Mouse (Mus musculus): Measurements from ENCODE around the gene 9930021J03Rik. TPM values are rescaled to one million over a fixed set of nuclear protein-coding genes. Genes with fewer than 3 reads are reported as not detected.

Gene 9930021J03Rik
- total and polyA plus RNA-seq, 3 experiments, result 5.7 to 12.9 (median 11.8) TPM

- intact Hi-C loops (cut with DNase I), result no loop called here
- TF ChIP-seq EP300 (IDR thresholded peaks at IDR 0.05; ENCODE audit: insufficient read depth, low read depth, low read length), result no peak
- no peak for TF ChIP-seq CTCF (IDR thresholded peaks at IDR 0.05)
- no peak for TF ChIP-seq POLR2A (IDR thresholded peaks at IDR 0.05; ENCODE audit: insufficient read depth, low read depth, low read length)
- no peaks in the 10 kb centered on the region for H3K4me1 ChIP-seq (ENCODE audit: control insufficient read depth, insufficient read depth, low read length)
- no peak for DNase-seq
- H3K27ac ChIP-seq, result no peak overlapping the region
- no peak overlapping the region for H3K9ac ChIP-seq (ENCODE audit: low read depth, low read length)
- no peaks in the 10 kb centered on the region for H3K36me3 ChIP-seq (ENCODE audit: control insufficient read depth, insufficient read depth, low read length)
- no peaks in the 10 kb centered on the region for H3K27me3 ChIP-seq (ENCODE audit: control insufficient read depth, insufficient read depth, low read length)
- no peak overlapping the region for H3K4me3 ChIP-seq
- 77% methylated on average over 1 of the region's 1 CpGs for WGBS
- H3K79me2 ChIP-seq (replicated peaks; ENCODE audit: control insufficient read depth, insufficient read depth, low read length), result no peaks in the 10 kb centered on the region
Measured at GRCm38 (mm10) chr19:29740661-29741060, 65.1 kb downstream of the 9930021J03Rik start.

- Histone ChIP-seq H3K36me3 (ENCODE audit: control insufficient read depth, insufficient read depth, low read length) (no peaks in the 10 kb centered on the region), H3K9ac (ENCODE audit: low read depth, low read length) (no peak overlapping the region), H3K4me1 (ENCODE audit: control insufficient read depth, insufficient read depth, low read length) (no peaks in the 10 kb centered on the region), H3K27ac (no peak overlapping the region), H3K79me2 (replicated peaks; ENCODE audit: control insufficient read depth, insufficient read depth, low read length) (no peaks in the 10 kb centered on the region), H3K27me3 (ENCODE audit: control insufficient read depth, insufficient read depth, low read length) (no peaks in the 10 kb centered on the region), H3K4me3 (no peak overlapping the region)
- 95% methylated on average over 2 of the region's 2 CpGs for WGBS
- no peak for DNase-seq
- TF ChIP-seq EP300 (IDR thresholded peaks at IDR 0.05; ENCODE audit: insufficient read depth, low read depth, low read length) (no peak), CTCF (IDR thresholded peaks at IDR 0.05) (peak; percentile 22; the same call in 1 of the 2 replicates), POLR2A (IDR thresholded peaks at IDR 0.05; ENCODE audit: insufficient read depth, low read depth, low read length) (no peak)
- intact Hi-C loops (cut with DNase I), result no loop called here
Measured at GRCm38 (mm10) chr19:29739608-29740007, 66.2 kb downstream of the 9930021J03Rik start.

GRCm38 (mm10) chr19:29735421-29735820 is 70.4 kb downstream of the 9930021J03Rik start:
- intact Hi-C loops (cut with DNase I), result no loop called here
- Histone ChIP-seq H3K27me3 (ENCODE audit: control insufficient read depth, insufficient read depth, low read length) (no peaks in the 10 kb centered on the region), H3K4me1 (ENCODE audit: control insufficient read depth, insufficient read depth, low read length) (no peaks in the 10 kb centered on the region), H3K9ac (ENCODE audit: low read depth, low read length) (no peak overlapping the region), H3K79me2 (replicated peaks; ENCODE audit: control insufficient read depth, insufficient read depth, low read length) (no peaks in the 10 kb centered on the region), H3K36me3 (ENCODE audit: control insufficient read depth, insufficient read depth, low read length) (no peaks in the 10 kb centered on the region), H3K4me3 (no peak overlapping the region), H3K27ac (no peak overlapping the region)
- WGBS, result 90% methylated on average over 3 of the region's 3 CpGs
- DNase-seq, result no peak
- no peak for TF ChIP-seq CTCF (IDR thresholded peaks at IDR 0.05)

GRCm38 (mm10) chr19:29718476-29718875 is 87.3 kb downstream of the 9930021J03Rik start:
- Histone ChIP-seq H3K79me2 (replicated peaks; ENCODE audit: control insufficient read depth, insufficient read depth, low read length) (no peaks in the 10 kb centered on the region), H3K36me3 (ENCODE audit: control insufficient read depth, insufficient read depth, low read length) (no peaks in the 10 kb centered on the region), H3K9ac (ENCODE audit: low read depth, low read length) (no peak overlapping the region), H3K4me1 (ENCODE audit: control insufficient read depth, insufficient read depth, low read length) (no peaks in the 10 kb centered on the region), H3K27ac (no peak overlapping the region), H3K27me3 (ENCODE audit: control insufficient read depth, insufficient read depth, low read length) (no peaks in the 10 kb centered on the region), H3K4me3 (no peak overlapping the region)
- no peak for TF ChIP-seq EP300 (IDR thresholded peaks at IDR 0.05; ENCODE audit: insufficient read depth, low read depth, low read length)
- TF ChIP-seq POLR2A (IDR thresholded peaks at IDR 0.05; ENCODE audit: insufficient read depth, low read depth, low read length), result no peak
- TF ChIP-seq CTCF (IDR thresholded peaks at IDR 0.05), result no peak
- intact Hi-C loops (cut with DNase I), result no loop called here
- no peak for DNase-seq
- WGBS, result 96% methylated on average over 3 of the region's 3 CpGs

GRCm38 (mm10) chr19:29717854-29718253 is 87.9 kb downstream of the 9930021J03Rik start:
- no peak for TF ChIP-seq POLR2A (IDR thresholded peaks at IDR 0.05; ENCODE audit: insufficient read depth, low read depth, low read length)
- Histone ChIP-seq H3K4me3 (no peak overlapping the region), H3K79me2 (replicated peaks; ENCODE audit: control insufficient read depth, insufficient read depth, low read length) (no peaks in the 10 kb centered on the region), H3K36me3 (ENCODE audit: control insufficient read depth, insufficient read depth, low read length) (no peaks in the 10 kb centered on the region), H3K27ac (no peak overlapping the region), H3K4me1 (ENCODE audit: control insufficient read depth, insufficient read depth, low read length) (no peaks in the 10 kb centered on the region), H3K27me3 (ENCODE audit: control insufficient read depth, insufficient read depth, low read length) (no peaks in the 10 kb centered on the region), H3K9ac (ENCODE audit: low read depth, low read length) (no peak overlapping the region)
- DNase-seq, result no peak
- 87% methylated on average over 3 of the region's 3 CpGs for WGBS
- intact Hi-C loops (cut with DNase I), result no loop called here

GRCm38 (mm10) chr19:29713451-29713850 is 92.3 kb downstream of the 9930021J03Rik start:
- Histone ChIP-seq H3K27me3 (ENCODE audit: control insufficient read depth, insufficient read depth, low read length) (no peaks in the 10 kb centered on the region), H3K36me3 (ENCODE audit: control insufficient read depth, insufficient read depth, low read length) (no peaks in the 10 kb centered on the region), H3K27ac (no peak overlapping the region), H3K9ac (ENCODE audit: low read depth, low read length) (no peak overlapping the region), H3K4me1 (ENCODE audit: control insufficient read depth, insufficient read depth, low read length) (no peaks in the 10 kb centered on the region), H3K4me3 (no peak overlapping the region), H3K79me2 (replicated peaks; ENCODE audit: control insufficient read depth, insufficient read depth, low read length) (no peaks in the 10 kb centered on the region)
- no peak for DNase-seq
- 72% methylated on average over 4 of the region's 4 CpGs for WGBS
- intact Hi-C loops (cut with DNase I), result no loop called here
- no peak for TF ChIP-seq POLR2A (IDR thresholded peaks at IDR 0.05; ENCODE audit: insufficient read depth, low read depth, low read length)
- no peak for TF ChIP-seq CTCF (IDR thresholded peaks at IDR 0.05)
- TF ChIP-seq EP300 (IDR thresholded peaks at IDR 0.05; ENCODE audit: insufficient read depth, low read depth, low read length), result no peak

Data from heart, adult 2 months (tissue).